Mouse (Mus musculus): ENCODE data around the gene Hesx1. TPM values are rescaled to one million over a fixed set of nuclear protein-coding genes. Genes with fewer than 3 reads are reported as not detected.

The Hesx1 gene
- total and polyA plus RNA-seq, 2 experiments from 2014 or later = 0.16 to 0.88 TPM

DNA sequence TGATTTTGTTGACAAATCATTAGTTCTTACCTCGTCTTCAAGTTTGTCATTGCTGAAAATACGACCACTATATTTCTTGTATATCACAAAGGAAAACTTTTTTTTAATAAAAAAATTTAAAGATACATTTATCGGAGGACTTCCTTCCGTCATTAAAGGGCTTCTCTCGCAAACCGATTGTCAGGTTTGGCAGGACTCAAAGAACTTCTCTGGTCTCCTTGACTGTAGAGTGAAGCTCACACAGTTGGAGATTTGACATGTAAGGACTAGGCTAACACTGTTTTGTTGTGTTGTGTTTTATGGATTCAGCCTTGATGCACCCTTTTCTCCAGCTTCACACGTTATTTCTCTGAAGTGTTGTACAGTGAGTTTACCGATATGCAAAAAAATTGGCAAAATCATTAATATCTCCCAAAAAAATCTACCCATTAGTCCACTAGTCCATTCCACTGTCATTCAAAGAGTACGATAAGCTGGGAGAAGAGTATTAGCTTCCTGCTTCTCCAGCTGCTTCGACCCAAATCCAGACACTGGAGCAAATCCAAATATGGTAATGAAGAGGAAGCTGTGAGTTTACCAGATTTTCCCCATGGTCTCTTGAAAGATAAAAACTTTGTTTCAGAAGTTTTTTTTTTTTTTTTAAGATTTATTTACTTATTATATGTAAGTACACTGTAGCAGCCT is 23.0 kb upstream of the Hesx1 start, which contains the start of gene Appl1:
Appl1 (minus strand) TSS at position 127 of the 684 bp plus-strand sequence.
- Histone ChIP-seq H3K4me1 (ENCODE audit: insufficient read depth, low read length) (peaks cover 10% of the 10 kb centered on the region; the same call in 1 of the 2 replicates), H3K4me3 (ENCODE audit: low read depth, low read length) (peak within 1 kb of the TSS; percentile 96), H3K27me3 (ENCODE audit: insufficient read depth, low read length) (no peaks in the 10 kb centered on the region), H3K9me3 (ENCODE audit: low read length) (no peaks in the 10 kb centered on the region), H3K36me3 (ENCODE audit: insufficient read depth, low read length) (no peaks in the 10 kb centered on the region), H3K27ac (ENCODE audit: low read depth, low read length) (peak within 1 kb of the TSS; percentile 94), H3K4me2 (ENCODE audit: low read depth, low read length, poor library complexity, severe bottlenecking) (peak within 1 kb of the TSS; percentile 56), H3K9ac (replicated peaks; ENCODE audit: low read length, poor library complexity, severe bottlenecking) (peak within 1 kb of the TSS; percentile 94)
- 42% methylated on average over 10 of the region's 10 CpGs for WGBS
- ATAC-seq (ENCODE audit: low FRiP score) = no peak
- no peak for TF ChIP-seq CTCF (IDR thresholded peaks at IDR 0.05)
- DNase-seq (ENCODE audit: low spot score) = peak; percentile 10

DNA sequence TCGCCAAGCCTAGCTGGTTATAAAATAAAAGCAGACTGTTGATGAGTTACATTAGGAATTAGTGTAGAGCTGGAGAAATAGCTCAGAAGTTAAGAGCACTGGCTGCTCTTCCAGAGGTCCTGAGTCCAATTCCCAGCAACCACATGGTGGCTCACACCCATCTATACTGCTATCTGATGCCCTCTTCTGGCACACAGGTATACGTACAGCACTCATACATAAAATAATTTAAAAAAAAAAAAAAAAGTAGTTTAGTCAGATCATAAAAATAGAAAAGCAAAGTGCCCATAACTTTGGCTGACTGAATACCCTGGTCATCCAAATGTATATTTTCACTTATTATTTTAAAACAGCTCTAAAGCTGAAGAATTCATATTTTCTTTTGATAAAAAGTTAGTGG is 21.1 kb upstream of the Hesx1 start:
- H3K4me2 ChIP-seq (ENCODE audit: low read depth, low read length, poor library complexity, severe bottlenecking) = no peak overlapping the region
- no peak overlapping the region for H3K4me3 ChIP-seq (ENCODE audit: low read depth, low read length)
- no peak overlapping the region for H3K9ac ChIP-seq (replicated peaks; ENCODE audit: low read length, poor library complexity, severe bottlenecking)
- no peak for DNase-seq (ENCODE audit: low spot score)
- WGBS = 83% methylated on average over 2 of the region's 2 CpGs
- no peak for TF ChIP-seq CTCF (IDR thresholded peaks at IDR 0.05)
- no peaks in the 10 kb centered on the region for H3K9me3 ChIP-seq (ENCODE audit: low read length)
- peaks cover 12% of the 10 kb centered on the region; the same call in 1 of the 2 replicates for H3K4me1 ChIP-seq (ENCODE audit: insufficient read depth, low read length)
- no peak overlapping the region for H3K27ac ChIP-seq (ENCODE audit: low read depth, low read length)
- no peaks in the 10 kb centered on the region for H3K27me3 ChIP-seq (ENCODE audit: insufficient read depth, low read length)
- H3K36me3 ChIP-seq (ENCODE audit: insufficient read depth, low read length) = no peaks in the 10 kb centered on the region
- ATAC-seq (ENCODE audit: low FRiP score) = no peak

DNA sequence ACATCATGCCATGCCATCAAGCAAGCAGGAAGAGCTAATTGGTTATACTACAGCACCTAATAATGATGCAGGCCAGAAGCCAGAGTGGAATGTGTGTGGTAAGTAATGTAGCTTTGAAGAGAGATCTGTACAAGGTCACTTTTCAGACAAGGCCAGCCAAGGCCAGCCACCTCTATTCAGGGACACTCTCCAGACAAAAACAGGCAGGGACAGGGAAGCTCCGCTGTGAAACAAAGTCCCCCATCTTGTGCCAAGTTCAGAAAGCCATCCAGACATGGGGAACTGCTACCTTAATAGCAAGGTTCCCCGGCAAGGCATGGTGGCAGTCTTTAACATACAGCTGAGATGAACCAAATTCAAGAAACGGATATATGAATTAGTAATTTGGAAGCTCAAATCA is 18.7 kb upstream of the Hesx1 start:
- no peak for ATAC-seq (ENCODE audit: low FRiP score)
- Histone ChIP-seq H3K27ac (ENCODE audit: low read depth, low read length) (no peak overlapping the region), H3K9ac (replicated peaks; ENCODE audit: low read length, poor library complexity, severe bottlenecking) (no peak overlapping the region), H3K9me3 (ENCODE audit: low read length) (no peaks in the 10 kb centered on the region), H3K4me3 (ENCODE audit: low read depth, low read length) (no peak overlapping the region), H3K36me3 (ENCODE audit: insufficient read depth, low read length) (no peaks in the 10 kb centered on the region), H3K27me3 (ENCODE audit: insufficient read depth, low read length) (no peaks in the 10 kb centered on the region), H3K4me1 (ENCODE audit: insufficient read depth, low read length) (0 out of 2 replicates have a peak, but pooled peaks cover 4% of the 10 kb centered on the region), H3K4me2 (ENCODE audit: low read depth, low read length, poor library complexity, severe bottlenecking) (no peak overlapping the region)
- DNase-seq (ENCODE audit: low spot score) = no peak
- 68% methylated on average over 3 of the region's 3 CpGs for WGBS
- no peak for TF ChIP-seq CTCF (IDR thresholded peaks at IDR 0.05)

DNA sequence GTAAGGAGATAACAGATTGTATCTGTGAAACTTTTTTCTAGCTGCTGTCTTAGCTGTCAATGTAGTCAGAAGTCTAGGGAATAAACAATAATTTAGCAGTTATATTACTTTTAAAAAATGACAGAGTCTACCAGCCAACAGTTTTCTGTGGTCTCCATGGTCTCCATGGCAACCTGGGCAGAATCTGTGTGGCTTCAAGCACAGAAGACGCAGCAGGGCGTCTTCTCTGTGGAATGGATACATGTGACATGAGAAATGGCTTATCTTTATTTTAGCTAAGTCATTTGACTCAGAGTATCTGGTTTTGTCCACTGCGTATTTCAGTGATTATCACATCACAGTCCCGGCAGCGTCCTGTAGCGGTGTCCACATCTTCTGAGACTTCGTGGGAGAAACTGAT is 18.0 kb upstream of the Hesx1 start:
- Histone ChIP-seq H3K9ac (replicated peaks; ENCODE audit: low read length, poor library complexity, severe bottlenecking) (no peak overlapping the region), H3K4me1 (ENCODE audit: insufficient read depth, low read length) (0 out of 2 replicates have a peak, but pooled peaks cover 4% of the 10 kb centered on the region), H3K9me3 (ENCODE audit: low read length) (peaks cover 5% of the 10 kb centered on the region), H3K36me3 (ENCODE audit: insufficient read depth, low read length) (no peaks in the 10 kb centered on the region), H3K4me3 (ENCODE audit: low read depth, low read length) (no peak overlapping the region), H3K4me2 (ENCODE audit: low read depth, low read length, poor library complexity, severe bottlenecking) (no peak overlapping the region), H3K27ac (ENCODE audit: low read depth, low read length) (no peak overlapping the region), H3K27me3 (ENCODE audit: insufficient read depth, low read length) (no peaks in the 10 kb centered on the region)
- WGBS = 27% methylated on average over 7 of the region's 7 CpGs
- no peak for TF ChIP-seq CTCF (IDR thresholded peaks at IDR 0.05)
- peak; percentile 67 for DNase-seq (ENCODE audit: low spot score)
- ATAC-seq (ENCODE audit: low FRiP score) = no peak

DNA sequence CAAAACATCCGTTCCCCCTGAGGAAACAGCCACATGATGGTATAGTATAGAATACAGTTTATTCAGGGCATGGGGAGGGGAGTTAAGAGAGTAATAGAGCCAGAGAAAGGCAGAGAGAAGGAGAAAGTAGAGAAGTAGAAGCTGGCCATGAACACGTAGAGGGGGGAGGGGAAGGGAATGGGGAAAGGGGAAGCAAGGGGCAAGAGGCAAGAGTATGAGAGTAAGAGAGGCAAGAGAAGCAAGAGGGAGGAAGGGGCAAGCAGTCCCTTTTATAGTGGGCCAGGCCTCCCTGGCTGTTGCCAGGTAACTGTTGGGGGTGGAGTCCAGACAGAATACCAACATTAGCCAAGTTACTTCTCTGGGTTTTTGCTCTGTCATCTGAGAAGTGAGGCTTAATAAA is 16.7 kb upstream of the Hesx1 start:
- WGBS = 57% methylated on average over 2 of the region's 2 CpGs
- H3K9me3 ChIP-seq (ENCODE audit: low read length) = peaks cover 7% of the 10 kb centered on the region
- no peak overlapping the region for H3K4me2 ChIP-seq (ENCODE audit: low read depth, low read length, poor library complexity, severe bottlenecking)
- no peak for TF ChIP-seq CTCF (IDR thresholded peaks at IDR 0.05)
- H3K36me3 ChIP-seq (ENCODE audit: insufficient read depth, low read length) = no peaks in the 10 kb centered on the region
- no peaks in the 10 kb centered on the region for H3K27me3 ChIP-seq (ENCODE audit: insufficient read depth, low read length)
- H3K27ac ChIP-seq (ENCODE audit: low read depth, low read length) = no peak overlapping the region
- no peak overlapping the region for H3K9ac ChIP-seq (replicated peaks; ENCODE audit: low read length, poor library complexity, severe bottlenecking)
- DNase-seq (ENCODE audit: low spot score) = no peak
- H3K4me3 ChIP-seq (ENCODE audit: low read depth, low read length) = no peak overlapping the region
- no peak for ATAC-seq (ENCODE audit: low FRiP score)
- 0 out of 2 replicates have a peak, but pooled peaks cover 4% of the 10 kb centered on the region for H3K4me1 ChIP-seq (ENCODE audit: insufficient read depth, low read length)

DNA sequence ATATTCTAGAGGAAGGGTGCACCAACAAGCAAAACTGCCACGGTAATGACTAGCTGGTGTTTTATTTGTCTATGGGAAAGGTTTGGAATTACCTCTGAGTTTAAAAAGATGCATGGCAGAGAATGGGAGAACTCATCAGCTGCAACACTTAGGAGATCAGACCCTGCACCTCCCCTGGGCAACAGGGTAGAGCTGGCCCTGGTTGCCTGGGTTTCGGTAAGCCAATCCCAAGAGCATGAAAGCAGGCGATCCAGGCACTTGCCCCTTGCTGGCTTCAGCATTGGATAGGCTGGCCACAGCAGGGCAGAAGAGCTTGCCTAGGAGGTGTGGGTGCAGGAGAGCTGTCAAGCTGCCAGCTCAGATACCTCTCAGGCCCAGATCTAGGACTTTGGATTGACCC is 14.4 kb upstream of the Hesx1 start:
- no peak overlapping the region for H3K27ac ChIP-seq (ENCODE audit: low read depth, low read length)
- no peak overlapping the region for H3K4me3 ChIP-seq (ENCODE audit: low read depth, low read length)
- H3K27me3 ChIP-seq (ENCODE audit: insufficient read depth, low read length) = no peaks in the 10 kb centered on the region
- no peak overlapping the region for H3K4me2 ChIP-seq (ENCODE audit: low read depth, low read length, poor library complexity, severe bottlenecking)
- no peak for DNase-seq (ENCODE audit: low spot score)
- WGBS = 91% methylated on average over 3 of the region's 3 CpGs
- peaks cover 7% of the 10 kb centered on the region for H3K9me3 ChIP-seq (ENCODE audit: low read length)
- H3K4me1 ChIP-seq (ENCODE audit: insufficient read depth, low read length) = 0 out of 2 replicates have a peak, but pooled peaks cover 4% of the 10 kb centered on the region
- TF ChIP-seq CTCF (IDR thresholded peaks at IDR 0.05) = no peak
- ATAC-seq (ENCODE audit: low FRiP score) = no peak
- H3K36me3 ChIP-seq (ENCODE audit: insufficient read depth, low read length) = no peaks in the 10 kb centered on the region
- H3K9ac ChIP-seq (replicated peaks; ENCODE audit: low read length, poor library complexity, severe bottlenecking) = no peak overlapping the region
